Mouse (Mus musculus): ENCODE data around the gene Clec12a.

DNA sequence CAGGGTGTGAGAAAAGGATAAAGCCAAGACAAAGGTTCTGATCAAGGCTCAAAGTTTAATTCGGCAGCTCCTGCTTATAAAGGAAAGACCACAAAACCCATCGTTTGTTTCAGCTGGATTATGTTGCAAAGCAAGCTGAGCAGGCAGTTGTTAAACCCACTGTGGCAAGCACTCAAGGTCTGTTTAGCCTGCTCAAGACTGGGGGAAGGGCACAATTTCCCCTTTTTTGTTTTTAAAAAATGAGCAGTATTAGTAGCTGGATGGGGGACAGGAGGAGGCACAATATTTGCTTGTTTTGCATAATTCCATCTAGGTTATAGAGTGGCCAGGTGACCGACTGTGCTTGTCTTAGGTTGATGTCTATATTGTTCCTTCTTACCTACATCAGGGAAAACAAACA lies 1.9 kb downstream of the Clec12a start:
- TF ChIP-seq CTCF (IDR thresholded peaks at IDR 0.05; ENCODE audit: extremely low read depth, insufficient read depth, low read length) (no peak), POLR2A (IDR thresholded peaks at IDR 0.05; ENCODE audit: extremely low read depth, insufficient read depth, low read length) (no peak)
